Mouse (Mus musculus) kidney, adult 11 months (tissue): ENCODE data around the gene Aebp2.
"Not testable (repeated sequence)": the region's sequence is repeated elsewhere in the genome, so short reads cannot be mapped to it uniquely, and the experiment has no call there.

Experiments
- DNase-seq: peaks from one replicate; pipeline ENCODE4 v3.0.0; 2022

Aebp2 gene

DNA sequence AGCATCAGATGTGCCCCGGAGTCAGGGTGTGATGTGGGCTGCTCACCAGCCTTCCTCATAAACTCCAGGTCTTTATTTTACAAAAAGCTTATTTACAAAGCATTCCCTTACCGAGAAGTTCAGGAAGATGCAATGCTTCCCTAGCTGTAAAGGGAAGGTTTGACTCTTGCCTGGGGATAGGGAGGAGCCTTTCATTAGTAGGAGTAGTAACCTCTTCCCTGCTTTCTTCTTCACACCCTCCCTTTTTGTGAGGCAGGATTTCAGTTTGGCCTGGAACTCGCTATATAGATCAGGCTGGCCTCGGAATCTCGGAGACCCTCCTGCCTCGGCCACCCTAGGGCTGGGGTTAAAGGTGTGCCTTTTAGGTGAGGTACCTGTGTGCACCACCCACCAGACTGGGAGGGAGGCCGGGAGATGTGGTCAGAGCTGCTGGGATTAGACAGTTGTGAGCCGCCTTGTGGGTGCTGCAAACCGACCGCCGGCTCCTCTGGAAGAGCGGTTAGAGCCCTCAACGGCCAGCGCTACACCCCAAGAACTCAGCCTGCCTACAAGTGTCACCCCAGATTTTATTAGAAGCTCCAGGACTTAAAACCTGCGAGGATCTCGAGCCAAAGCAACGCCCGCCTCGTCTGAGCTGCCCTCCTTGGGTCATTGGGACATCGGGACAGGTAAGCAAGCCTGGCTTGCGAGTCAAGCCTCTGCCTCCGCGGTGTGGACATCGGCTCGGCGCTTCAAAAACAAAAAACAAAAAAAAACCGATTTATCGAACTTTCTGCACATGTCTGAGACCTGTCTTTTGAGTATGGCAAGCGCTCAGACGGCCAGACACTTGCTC, at the start of gene Aebp2:
Gene Aebp2, plus strand, starts transcription at position 273 of the 835 bp plus-strand sequence.
- peak; percentile 27 for DNase-seq

DNA sequence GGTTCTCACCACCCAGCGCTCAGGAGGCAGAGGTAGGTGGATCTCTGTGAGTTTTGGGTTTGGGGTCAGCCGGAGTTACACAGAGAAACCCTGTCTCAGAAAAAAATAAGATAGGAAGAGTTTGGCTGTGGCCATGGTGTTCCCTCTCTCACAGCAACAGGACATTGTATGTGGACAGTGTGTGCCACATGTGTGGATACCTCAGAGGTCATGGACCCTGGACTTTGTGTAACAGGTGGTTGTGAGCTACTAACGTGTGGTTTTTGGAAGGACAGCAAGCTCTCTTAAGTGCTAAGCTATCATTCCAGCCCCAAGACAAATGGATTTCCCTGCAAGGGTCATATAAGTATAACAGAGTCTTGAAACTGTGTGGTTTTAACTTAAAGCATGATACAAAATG, 47.5 kb upstream of the Aebp2 start:
- no peak for DNase-seq

DNA sequence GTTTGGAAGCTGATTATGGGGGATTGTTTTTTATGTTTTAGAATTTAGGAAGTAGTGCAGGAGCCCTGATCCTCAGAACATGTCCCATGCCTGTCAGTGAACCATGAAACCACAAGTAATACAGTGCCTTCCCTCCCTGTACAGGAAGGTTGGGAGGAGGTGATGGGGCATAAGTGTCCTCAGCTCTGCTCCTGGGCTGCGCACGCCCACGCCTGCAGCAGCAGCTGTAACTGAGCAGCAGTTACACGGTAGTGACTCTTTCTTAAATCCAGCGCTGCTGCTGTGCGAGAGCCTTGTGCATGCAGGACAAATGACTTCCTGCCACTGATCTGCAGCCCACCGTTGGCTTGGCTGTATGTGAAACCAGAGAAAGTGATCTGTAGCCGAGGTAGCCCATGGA, 46.3 kb upstream of the Aebp2 start:
- DNase-seq = no peak

DNA sequence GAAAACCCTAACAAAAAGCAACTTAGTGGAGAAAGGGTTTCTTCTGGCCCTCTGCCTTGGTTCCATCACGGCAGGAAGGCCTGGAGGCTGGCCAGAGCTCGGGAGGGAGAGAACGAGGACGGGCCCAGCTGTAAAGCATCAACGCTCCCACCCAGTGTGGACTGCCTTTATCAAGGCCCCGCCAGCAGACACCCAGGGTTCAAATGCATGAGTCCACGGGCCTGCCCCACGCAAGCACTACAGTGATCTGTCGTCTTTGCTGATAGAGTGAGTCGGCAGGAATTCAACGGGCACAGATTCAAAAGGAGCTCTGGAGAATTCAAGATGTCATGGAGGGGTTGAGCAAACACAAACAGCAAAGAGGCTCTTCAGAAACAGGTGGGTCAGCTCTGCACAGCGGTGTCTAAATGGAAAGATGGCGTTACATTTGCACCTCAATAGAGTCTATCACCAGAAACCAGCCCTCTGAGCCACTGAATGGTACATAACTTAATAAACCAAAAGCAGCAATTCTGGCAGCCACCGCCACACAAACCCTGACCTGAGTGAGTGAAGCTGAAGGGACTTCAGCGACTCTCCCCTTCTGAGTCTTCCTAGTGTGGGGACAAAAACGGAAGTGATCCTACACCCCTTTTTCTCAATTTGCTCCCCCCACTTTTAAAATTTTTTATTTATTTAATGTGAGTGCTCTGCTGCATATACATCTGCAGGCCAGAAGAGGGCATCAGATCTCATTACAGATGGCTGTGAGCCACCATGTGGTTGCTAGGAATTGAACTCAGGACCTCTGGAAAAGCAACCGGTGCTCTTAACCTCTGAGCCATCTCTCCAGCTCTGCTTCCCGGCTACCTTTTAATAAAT, 45.3 kb upstream of the Aebp2 start:
- no peak for DNase-seq

DNA sequence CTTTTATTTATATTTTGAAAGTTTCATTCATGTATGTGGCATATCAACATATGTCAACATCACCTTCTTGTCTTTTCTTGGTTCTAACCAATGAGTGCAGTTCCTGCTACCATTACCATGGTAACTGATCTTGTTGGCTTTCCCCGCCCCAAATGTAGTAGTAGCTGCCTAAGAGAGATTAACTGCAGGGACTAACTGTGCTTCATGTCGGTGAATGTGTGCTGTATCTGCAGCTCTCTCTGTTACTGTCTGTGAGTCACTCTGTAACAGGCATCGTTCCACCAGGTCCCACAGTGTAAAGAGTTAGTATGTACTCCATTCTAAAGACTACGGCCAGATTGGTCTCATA, 44.7 kb upstream of the Aebp2 start:
- no peak for DNase-seq

DNA sequence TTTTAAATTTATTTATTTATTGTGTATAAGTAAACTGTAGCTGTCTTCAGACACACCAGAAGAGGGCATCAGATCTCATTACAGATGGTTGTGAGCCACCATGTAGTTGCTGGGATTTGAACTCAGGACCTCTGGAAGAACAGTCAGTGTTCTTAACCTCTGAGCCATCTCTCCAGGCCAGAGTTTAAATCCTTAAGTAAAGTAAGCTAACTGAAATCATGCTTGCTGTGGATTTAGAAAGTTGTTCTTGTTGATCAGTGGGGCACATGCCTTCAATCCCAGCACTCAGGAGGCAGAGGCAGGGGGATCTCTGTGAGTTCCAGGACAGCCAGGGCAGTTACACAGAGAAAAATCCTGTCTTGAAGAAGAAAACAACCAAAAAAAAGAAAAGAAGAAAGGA, 43.5 kb upstream of the Aebp2 start:
- not testable (repeated sequence) for DNase-seq

DNA sequence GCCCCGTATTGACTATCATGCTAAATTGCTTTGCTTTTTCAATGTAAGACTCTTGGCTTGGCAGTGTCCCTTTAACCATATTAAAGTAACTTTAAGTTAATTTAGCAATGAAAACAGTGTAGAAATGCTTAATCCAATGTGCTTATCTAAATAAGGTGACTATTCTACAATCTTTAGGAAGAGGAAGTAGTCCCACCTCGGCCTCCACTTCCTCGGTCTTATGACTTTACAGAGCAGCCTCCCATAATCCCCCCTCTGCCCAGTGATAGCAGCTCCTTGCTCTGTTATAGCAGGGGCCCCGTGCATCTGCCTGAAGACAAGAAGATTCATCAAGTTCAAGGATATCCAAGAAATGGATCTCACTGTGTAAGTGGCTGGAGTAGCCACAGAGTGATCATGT, 42.3 kb upstream of the Aebp2 start:
- DNase-seq = no peak

DNA sequence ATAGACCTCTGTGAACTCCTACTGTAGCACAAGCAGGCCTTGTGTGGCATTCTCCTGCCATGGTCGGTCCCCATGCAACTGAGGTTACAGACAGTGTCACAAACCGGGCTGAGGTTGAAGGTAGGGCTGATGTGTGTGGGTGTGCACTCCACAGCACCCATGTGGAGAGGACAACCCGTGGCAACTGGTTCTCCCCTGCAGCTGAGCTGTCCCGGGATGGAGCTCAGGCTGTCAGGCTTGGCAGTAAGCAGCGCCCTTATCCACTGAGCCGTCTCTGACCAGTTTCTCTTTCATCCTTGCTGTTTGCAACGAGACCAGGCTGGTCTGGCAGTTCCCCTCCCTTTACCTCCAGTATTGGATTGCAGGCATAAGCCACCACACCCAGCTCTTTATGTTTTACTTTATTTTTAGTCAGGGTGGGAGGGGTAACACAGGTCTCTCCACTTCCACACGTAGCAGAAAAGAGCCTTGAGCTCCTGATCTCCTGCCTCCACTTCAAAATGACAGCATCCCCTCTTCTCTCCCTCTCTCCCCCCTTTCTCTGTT, 35.7 kb upstream of the Aebp2 start:
- no peak for DNase-seq

DNA sequence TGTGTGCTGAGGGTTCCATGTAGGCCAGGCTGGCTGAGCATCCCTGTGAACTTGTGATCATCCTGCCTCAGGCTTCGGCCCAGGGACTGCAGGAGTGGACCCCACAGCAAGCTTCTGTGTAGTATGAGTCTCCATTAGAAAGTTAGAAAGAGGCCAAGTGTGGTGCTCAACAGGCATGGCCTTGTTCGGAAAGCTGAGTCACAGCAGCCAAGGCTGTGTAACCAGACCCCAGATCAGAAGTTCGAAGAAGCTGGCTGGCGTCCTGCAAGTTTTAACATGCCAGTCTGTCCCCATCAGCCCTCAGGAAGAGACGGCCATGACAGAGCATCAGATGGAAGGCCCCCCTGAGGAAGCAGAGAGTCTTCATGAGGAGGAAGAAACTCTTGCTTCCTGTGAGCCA, 31.1 kb upstream of the Aebp2 start:
- no peak for DNase-seq

DNA sequence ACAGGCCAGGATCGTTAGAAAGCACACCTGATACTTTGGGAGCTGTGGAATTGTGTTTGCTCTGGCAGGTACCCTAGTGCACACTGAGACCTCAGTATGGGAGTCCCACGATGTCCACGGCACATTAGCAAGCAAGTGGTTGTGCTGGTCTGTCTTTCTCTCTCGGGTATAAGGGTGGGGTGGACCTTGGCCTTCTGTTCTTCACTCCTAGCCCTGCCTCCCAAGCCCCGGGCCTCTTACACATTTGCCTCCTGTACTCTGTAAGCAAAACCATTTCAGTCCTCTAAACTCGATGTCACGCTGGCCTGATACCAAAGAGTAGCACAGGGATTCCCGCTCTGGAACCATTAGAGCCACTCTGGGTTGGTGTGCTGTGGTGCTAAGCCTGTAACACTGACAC, 29.8 kb upstream of the Aebp2 start:
- no peak for DNase-seq

DNA sequence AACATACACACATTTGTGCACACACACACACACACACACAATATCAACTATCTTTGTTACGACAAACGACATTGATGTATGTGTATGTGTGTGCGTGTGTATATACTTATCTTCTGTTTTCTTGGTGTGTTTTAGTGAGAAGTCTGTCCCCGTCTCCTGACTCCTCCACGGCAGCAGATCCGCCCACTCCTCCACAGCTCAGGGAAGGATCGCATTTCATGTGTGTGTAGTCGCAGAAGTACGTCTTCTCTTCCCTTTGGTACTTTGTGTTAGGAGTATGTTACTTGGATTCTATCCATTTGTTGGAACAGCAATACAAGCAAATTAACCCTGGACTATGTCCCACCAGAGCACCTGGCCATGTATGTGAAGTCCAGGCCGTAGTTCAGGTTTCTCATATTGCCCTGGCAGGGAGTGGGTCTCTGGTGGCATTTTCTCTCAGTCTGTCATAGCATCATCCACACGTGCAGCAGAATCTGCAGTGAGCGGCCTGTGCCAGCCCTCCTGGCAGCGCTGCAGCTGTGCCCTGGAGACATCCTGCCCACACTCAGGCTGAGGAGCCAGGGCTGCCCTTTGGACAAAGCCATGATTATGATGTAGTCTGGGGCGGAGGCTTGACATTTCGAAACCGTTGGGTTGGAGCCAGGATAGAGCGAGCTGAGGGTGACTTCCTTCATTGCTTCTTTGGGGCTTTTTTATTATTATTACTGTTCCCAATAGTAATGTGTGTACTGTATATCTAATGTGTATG, 28.9 kb upstream of the Aebp2 start:
- peak; percentile 84 for DNase-seq

DNA sequence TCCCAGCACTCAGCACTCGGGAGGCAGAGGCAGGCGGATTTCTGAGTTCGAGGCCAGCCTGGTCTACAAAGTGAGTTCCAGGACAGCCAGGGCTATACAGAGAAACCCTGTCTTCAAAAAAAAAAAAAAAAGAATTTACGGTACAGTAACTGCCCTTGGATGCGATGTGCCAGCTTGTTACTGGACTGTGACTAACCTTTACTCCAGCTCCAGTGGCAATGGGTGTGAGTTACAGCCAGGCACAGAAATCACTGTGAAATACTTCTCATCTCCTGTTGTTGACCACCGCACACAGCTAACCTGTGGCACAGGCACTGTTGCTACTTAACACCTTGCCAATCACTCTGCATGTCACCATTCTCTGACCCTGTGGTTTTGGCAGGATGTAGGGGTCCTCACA, 26.9 kb upstream of the Aebp2 start:
- DNase-seq = peak; percentile 49

DNA sequence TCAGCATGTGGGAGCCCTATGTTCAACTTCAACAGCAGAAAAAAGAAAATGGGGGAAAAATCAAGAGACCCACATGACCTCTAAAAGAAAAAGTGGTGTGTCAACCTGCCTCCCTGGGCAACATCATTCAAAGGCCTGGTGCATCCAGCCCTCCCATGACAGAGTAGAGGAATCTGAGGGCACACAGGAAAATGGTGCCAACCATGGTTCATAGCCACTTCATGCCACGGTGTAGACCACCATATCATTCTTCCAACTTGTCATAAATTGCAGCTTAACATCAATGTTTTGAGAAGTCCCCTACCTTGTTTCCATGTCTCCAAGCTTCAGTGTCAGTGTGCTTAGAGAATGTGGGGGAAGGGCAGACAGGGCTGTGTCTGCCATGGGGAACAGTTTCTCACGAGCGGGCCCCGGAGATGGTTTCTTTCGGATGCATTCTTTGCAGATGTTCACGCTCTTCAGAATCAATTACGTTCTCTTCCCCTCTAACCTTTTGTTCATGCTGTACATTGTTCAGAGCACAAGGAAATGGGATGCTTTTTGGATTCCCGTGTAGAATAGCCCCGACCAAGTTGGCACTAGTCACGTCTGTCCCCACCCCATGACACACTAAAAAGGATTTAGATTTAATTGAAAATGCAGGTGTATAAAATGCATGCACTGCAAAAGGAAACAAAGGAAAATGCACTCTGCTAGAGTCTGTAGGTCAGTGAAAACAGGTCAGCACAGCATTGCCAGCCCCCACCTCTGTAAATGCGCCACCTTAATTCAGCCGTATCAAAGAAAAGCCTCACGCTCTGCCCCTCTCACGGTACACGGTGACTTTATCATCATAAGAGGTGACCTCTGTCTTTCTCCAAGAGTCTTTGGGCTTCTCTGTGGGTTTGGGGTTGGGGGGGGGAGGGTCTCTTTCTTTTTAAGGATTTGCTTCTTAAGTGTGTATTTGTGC, 24.8 kb upstream of the Aebp2 start:
- DNase-seq = no peak

DNA sequence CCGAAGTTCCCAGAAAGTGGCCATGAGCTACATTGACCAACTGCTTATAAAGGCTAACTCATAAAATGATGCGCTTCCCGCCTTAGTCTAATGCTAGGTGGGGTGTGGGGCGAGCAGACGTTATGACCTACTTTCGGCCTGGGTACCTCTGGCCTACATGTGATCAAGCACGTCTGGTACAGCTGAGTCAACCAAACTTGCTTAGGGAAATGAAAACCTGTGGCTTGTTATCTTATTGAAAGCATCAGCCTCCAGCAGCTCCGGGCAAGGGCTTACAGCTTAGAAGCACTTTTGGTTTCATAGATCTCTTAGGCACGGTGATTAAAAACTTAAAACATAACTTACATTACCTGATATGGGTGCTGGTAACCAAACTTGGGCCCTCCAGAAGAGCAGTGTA, 23.9 kb upstream of the Aebp2 start:
- DNase-seq = no peak

DNA sequence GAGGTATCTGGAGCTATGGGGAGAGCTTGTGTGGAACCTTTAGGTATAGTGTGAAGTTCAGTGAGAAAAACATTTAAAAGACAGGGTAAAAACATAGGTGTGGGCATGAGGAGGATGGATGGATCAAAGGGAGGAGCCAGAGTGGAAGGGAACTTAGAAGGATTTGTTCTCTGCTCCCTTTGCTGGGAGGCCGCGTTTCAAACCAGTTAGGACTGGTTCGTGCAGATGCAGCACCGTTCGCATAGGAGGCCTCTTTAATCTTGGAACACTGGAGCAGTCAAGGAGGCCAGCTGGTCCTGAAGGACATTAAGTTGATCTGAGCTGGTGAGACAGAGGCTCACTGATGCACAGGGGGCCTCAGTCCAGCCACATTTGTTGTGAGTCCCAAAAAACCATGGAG, 23.1 kb upstream of the Aebp2 start:
- no peak for DNase-seq

DNA sequence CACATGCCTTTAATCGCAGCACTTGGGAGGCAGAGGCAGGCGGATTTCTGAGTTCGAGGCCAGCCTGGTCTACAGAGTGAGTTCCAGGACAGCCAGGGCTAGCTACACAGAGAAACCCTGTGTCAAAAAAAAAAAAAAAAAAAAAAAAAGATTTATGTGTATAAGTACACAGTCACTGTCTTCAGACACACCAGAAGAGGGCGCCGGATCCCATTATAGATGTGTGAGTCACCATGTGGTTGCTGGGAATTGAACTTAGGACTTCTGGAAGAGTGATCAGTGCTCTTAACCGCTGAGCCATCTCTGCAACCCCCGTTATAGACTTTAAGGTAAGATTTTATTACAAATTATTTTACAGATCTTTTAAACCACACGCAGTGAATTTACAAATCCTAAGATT, 21.8 kb upstream of the Aebp2 start:
- not testable (repeated sequence) for DNase-seq

DNA sequence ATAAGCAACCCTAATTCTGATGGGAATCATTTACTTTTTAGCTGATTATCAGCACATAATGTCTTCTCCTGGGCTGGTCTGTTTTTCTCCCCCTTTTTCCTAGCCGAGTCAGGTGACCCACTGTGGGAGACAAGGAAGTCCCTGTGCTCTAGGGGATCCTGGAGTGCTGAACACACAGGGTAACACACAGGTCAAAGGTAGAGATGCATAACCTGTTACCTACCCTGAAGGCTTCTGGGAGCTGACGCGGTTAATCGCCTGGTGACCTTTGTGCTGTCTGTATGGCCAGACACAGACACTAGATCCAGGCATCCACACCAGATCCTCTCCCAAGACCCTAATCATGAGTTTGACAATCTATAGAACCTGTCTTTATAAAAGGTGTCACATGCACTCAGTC, 21.3 kb upstream of the Aebp2 start:
- DNase-seq = peak; percentile 53

DNA sequence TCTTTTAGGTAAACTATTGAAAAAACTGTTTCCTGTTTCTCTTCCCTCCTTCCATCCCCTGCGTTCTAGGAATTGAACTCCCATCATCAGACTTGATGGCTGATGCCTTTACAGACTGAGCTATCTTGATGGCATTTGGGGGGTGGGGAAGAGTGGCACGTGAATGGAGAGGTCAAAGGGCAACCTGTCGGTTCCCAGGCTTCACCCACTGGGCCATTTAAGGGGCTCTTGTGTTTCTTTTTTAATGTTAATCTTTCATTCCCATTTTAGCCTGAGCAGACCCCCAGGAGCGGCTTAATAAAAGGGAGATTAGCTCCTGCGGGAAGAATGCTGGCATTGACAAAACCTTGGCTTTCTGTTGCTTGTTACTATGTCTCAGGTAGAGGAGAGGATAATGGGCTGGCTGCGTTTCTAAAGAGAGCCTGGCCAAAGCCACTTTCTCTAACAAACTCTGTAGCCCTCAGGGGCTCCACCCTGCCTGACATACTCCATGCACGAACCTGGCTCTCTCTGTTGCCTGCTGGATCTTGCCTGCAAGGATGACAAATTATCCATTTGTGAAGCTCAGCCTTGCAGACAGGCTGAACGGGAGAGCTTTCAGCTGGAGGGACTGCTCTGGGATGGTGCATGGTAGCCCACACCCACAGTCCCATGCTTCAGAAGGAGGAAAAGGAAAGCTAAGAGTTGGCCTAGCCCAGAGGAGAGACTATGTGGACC, 19.1 kb upstream of the Aebp2 start:
- no peak for DNase-seq

DNA sequence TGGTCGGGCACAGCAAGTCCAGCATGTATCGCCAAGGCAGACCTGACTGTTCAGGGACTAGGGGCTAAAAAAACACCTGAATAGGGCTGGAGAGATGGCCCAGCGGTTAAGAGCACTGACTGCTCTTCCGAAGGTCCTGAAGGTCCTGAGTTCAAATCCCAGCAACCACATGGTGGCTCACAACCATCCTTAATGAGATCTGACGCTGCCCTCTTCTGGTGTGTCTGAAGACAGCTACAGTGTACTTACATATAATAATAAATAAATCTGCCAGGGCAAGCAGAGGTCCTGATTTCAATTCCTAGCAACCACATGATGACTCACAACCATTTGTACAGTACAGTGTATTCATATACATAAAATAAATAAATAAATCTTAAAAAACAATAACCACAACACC, 17.3 kb upstream of the Aebp2 start:
- not testable (repeated sequence) for DNase-seq

DNA sequence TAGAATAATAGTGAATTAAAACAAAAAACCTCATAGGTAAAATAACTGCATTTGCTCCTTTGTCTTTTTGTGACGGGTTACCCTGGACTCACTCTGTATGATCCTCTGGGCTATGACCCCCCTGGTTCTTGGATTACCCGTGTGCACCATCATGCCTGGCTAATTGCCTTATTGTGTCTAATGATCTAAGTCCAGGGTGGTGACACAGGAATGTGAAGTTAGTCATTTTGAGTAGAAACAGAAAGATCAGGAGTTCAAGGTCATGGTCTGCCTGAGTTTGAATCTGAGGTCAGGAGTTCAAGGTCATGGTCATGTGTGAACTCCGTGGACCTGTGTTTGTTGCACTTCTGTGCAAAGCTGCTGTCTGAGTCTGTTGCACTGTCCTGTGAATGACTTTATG, 16.7 kb upstream of the Aebp2 start:
- DNase-seq = no peak

DNA sequence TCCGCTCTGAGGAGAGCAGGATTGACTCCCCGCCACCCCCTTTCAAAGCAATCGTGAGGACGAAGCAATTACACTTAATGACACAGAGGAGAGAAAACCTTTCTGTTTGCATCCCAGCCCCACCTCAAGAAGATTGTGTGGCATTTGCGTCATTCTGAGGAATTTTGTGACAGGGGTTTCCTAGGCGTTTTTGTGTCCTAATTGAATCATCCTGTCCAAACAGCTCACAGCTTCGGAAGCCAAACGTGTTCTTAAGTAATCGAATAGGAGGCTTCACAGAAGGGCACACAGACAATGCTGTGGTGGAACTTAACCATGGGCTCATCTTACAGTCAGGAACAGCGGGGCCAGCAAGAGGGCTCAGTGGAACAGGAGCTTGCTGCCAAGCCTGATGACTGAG, 15.9 kb upstream of the Aebp2 start:
- DNase-seq = no peak
